Mouse (Mus musculus) G1E (cell line): ENCODE results near the gene 9430038I01Rik.

Source experiments
- CTCF ChIP-seq: IDR thresholded peaks from 2 replicates; pipeline ENCODE4 v1.5.1; 2012; ENCODE audit warnings: low read depth, low read length, inconsistent platforms, mixed read lengths
- GATA1 ChIP-seq: IDR thresholded peaks from 2 replicates; pipeline ENCODE4 v1.6.1; 2012; ENCODE audit warnings: borderline replicate concordance, low read length, inconsistent platforms, mixed read lengths
- POLR2AphosphoS5 ChIP-seq: IDR thresholded peaks from 2 replicates; pipeline ENCODE4 v1.6.1; 2012; ENCODE audit warnings: low read depth, low read length, inconsistent platforms; ENCODE audit not compliant: insufficient replicate concordance

DNA sequence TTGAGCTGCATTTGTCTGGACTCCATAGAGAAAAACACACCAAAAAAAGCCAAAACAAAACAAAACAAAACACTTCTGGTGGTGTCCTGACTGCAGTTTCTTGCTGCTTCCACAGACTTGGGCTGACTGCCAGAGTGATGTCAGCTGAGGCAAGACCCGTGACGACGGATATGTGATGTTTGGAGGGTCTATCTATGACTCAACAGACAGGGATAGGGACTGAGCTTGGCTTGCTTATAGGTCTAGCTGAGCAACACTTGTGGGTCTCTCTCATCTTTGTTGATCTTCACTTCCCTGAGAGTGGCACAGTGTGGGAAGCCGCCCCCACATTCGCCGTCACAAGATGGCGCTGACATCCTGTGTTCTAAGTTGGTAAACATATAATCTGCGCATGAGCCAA lies 4.1 kb upstream of the 9430038I01Rik start:
- TF ChIP-seq CTCF (no peak), POLR2AphosphoS5 (no peak), GATA1 (no peak)
